In the genomic region with DNA sequence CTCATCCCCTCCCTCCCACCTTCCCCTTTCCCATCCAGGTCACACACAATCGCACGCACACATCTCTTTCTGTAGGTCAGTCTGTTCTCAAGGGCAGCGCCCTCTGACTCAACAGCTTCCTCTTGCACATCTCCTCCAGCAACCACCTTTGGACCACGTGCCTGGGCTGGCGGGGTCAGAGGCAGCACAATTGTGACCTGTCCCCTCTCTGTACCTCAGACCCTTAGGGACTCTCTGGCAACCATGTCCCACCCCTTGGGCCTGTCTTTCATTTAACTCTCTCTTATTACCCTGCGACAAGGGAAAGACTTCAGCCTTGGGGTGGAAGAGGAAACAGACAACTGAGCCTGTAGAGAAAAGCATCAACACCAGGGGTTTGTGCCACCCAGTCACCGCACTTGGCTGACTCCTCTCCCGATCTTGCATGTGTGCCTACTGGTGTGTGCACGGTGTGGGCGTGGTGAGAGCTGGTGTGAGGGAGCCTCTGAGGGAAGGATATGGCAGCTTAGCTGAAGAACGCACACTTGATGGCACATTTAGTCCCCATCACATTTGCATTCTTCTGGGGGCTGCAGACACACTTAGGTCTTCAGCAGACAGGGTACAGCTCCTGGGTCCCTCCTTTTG, we compare ENCODE assay signal across 15 mouse cellular contexts. TPM values are rescaled to one million over a fixed set of nuclear protein-coding genes. Genes with fewer than 3 reads are reported as not detected.
A peak's percentile ranks its signal among the peaks of the same experiment; 100 is the strongest.
DNase-seq lines count a peak whose midpoint lies in the region; ATAC-seq and TF ChIP-seq lines count a peak whose summit lies in the region.
"Had no signal": no experiment of that assay in that cellular context is flagged by ENCODE, and none has a peak within 500 bp of the region (broad histone marks: within the 10 kb centered on the region; RNA-seq: fewer than 3 reads in every experiment).

No protein-coding gene starts in this region.

- H3K79me2 ChIP-seq in MEL (ENCODE audit: control insufficient read depth, insufficient read depth, low read length, poor library complexity): peaks cover 51% of the 10 kb centered on the region

- H3K27ac ChIP-seq in MEL (ENCODE audit: control insufficient read depth, low read depth, low read length): peak overlapping the region; percentile 26
- peak overlapping the region; percentile 48 for H3K27ac ChIP-seq in liver, embryonic 13.5 days
- no peak overlapping the region for H3K27ac ChIP-seq in intestine, embryonic 15.5 days
- H3K27ac ChIP-seq: hindbrain, embryonic 14.5 days had no signal

- H3K9me3 ChIP-seq in MEL (replicated peaks; ENCODE audit: insufficient read depth, low read length): no peaks in the 10 kb centered on the region
- H3K9me3 ChIP-seq in liver, embryonic 13.5 days (replicated peaks): no peaks in the 10 kb centered on the region
- no peaks in the 10 kb centered on the region for H3K9me3 ChIP-seq in intestine, embryonic 15.5 days

- no peaks in the 10 kb centered on the region for H3K27me3 ChIP-seq in MEL (ENCODE audit: control insufficient read depth in 1 of 2, insufficient read depth in 2 of 2, low read length in 2 of 2)
- H3K27me3 ChIP-seq in liver, embryonic 13.5 days: no peaks in the 10 kb centered on the region
- no peaks in the 10 kb centered on the region for H3K27me3 ChIP-seq in intestine, embryonic 15.5 days (replicated peaks)

- TF ChIP-seq RAD21 in MEL (IDR thresholded peaks at IDR 0.05; ENCODE audit: low read depth, low read length): no peak

- peak; percentile 77 for DNase-seq in 416B (ENCODE audit: low read depth)
- DNase-seq in MEL (ENCODE audit: low read depth, low spot score): peak; percentile 63
- DNase-seq in liver, embryonic 13.5 days: no peak
- DNase-seq in spleen, adult 18-20 months: peak; percentile 58 to 65
- no peak for DNase-seq in urinary bladder, postnatal 25 days (ENCODE audit: low spot score)
- DNase-seq in left cerebral cortex, postnatal 14 days (ENCODE audit: low spot score in 2 of 2): no peak
- no peak for DNase-seq in cerebellum, adult 11 months
- DNase-seq: embryo, embryonic 11 days had no signal

- no peak for TF ChIP-seq EP300 in MEL (IDR thresholded peaks at IDR 0.05; ENCODE audit: low read depth in 1 of 2, low read length in 2 of 2)

- peak overlapping the region; percentile 66 for H3K4me2 ChIP-seq in liver, embryonic 13.5 days
- H3K4me2 ChIP-seq in intestine, embryonic 15.5 days (replicated peaks): no peak overlapping the region
- H3K4me2 ChIP-seq: hindbrain, embryonic 14.5 days had no signal

- ATAC-seq in liver, embryonic 13.5 days (ENCODE audit: low read depth): no peak
- no peak for ATAC-seq in intestine, embryonic 15.5 days
- ATAC-seq: forebrain, embryonic 16.5 days had no signal

- TF ChIP-seq CTCF in MEL (IDR thresholded peaks at IDR 0.05 in 2 of 3, conservative IDR thresholded peaks at IDR 0.05 in 1 of 3; ENCODE audit: control insufficient read depth in 1 of 3, insufficient read depth in 1 of 3, low read depth in 2 of 3, low read length in 3 of 3, poor library complexity in 1 of 3, severe bottlenecking in 1 of 3): no peak

- peak overlapping the region; percentile 73 for H3K9ac ChIP-seq in MEL (ENCODE audit: control insufficient read depth, low read depth, low read length, poor library complexity, severe bottlenecking)
- peak overlapping the region; percentile 64; the same call in 1 of the 2 replicates for H3K9ac ChIP-seq in liver, embryonic 13.5 days
- no peak overlapping the region for H3K9ac ChIP-seq in intestine, embryonic 15.5 days
- H3K9ac ChIP-seq: hindbrain, embryonic 14.5 days had no signal

- H3K4me3 ChIP-seq in MEL (ENCODE audit: control insufficient read depth in 1 of 2, insufficient read depth in 1 of 2, low read depth in 2 of 2, low read length in 2 of 2): peak overlapping the region; percentile 50 to 67
- H3K4me3 ChIP-seq in liver, embryonic 13.5 days (replicated peaks): peak overlapping the region; percentile 49
- H3K4me3 ChIP-seq in intestine, embryonic 15.5 days (replicated peaks): no peak overlapping the region
- H3K4me3 ChIP-seq: myocyte had no signal

- no peak; a peak in 1 of 4 replicates for TF ChIP-seq POLR2A in MEL (IDR thresholded peaks at IDR 0.05; ENCODE audit: control insufficient read depth in 1 of 2, insufficient read depth in 1 of 2, low read depth in 1 of 2, low read length in 2 of 2, poor library complexity in 1 of 2)

- H3K4me1 ChIP-seq in MEL (ENCODE audit: control insufficient read depth in 1 of 2, insufficient read depth in 2 of 2, low read length in 2 of 2): peaks cover 2 to 32% of the 10 kb centered on the region in 2 experiments; a peak in 3 of 4 replicates
- peaks cover 72% of the 10 kb centered on the region for H3K4me1 ChIP-seq in liver, embryonic 13.5 days (replicated peaks)
- no peaks in the 10 kb centered on the region for H3K4me1 ChIP-seq in intestine, embryonic 15.5 days (replicated peaks)

- H3K36me3 ChIP-seq in MEL (ENCODE audit: control insufficient read depth in 1 of 2, insufficient read depth in 2 of 2, low read length in 2 of 2): peaks cover 0 to 28% of the 10 kb centered on the region in 2 experiments; a peak in 3 of 4 replicates
- H3K36me3 ChIP-seq in liver, embryonic 13.5 days: peaks cover 14% of the 10 kb centered on the region; the same call in 1 of the 2 replicates
- no peaks in the 10 kb centered on the region for H3K36me3 ChIP-seq in intestine, embryonic 15.5 days

- intact Hi-C loops in left cerebral cortex, postnatal 14 days (cut with DNase I): loop anchor here (5.0 kb wide), 1 partner anchor 37 kb away; no protein-coding TSS in a partner anchor

- WGBS in liver, embryonic 13.5 days (ENCODE audit: insufficient replicate concordance): 46% methylated on average over 11 of the region's 11 CpGs
- 81% methylated on average over 11 of the region's 11 CpGs for WGBS in intestine, embryonic 15.5 days

TF ChIP-seq in MEL, 35 proteins besides CTCF, POLR2A, EP300 and RAD21 (continues in another document):
- TF ChIP-seq ZNF384 (IDR thresholded peaks at IDR 0.05; ENCODE audit: low read depth, low read length) (no peak), NRF1 (IDR thresholded peaks at IDR 0.05; ENCODE audit: insufficient read depth, low read depth, low read length, poor library complexity, severe bottlenecking) (no peak), HCFC1 (IDR thresholded peaks at IDR 0.05; ENCODE audit: low read depth, low read length) (no peak), KAT2A (conservative IDR thresholded peaks at IDR 0.05; ENCODE audit: low read depth, low read length) (0 out of 2 replicates have a peak, but pooled peaks have one; percentile 24), POLR2AphosphoS5 (IDR thresholded peaks at IDR 0.05; ENCODE audit: borderline replicate concordance, low read depth, low read length) (no peak), MYC (IDR thresholded peaks at IDR 0.05; ENCODE audit: low read depth, low read length) (no peak), MEF2A (IDR thresholded peaks at IDR 0.05; ENCODE audit: extremely low read depth, insufficient replicate concordance, low read depth, low read length, poor library complexity, severe bottlenecking) (no peak), MAZ (IDR thresholded peaks at IDR 0.05; ENCODE audit: low read depth, low read length) (no peak), USF2 (IDR thresholded peaks at IDR 0.05; ENCODE audit: borderline replicate concordance in 1 of 2, insufficient read depth in 1 of 2, low read depth in 1 of 2, low read length in 2 of 2) (no peak), ZKSCAN1 (IDR thresholded peaks at IDR 0.05; ENCODE audit: low read depth, low read length) (no peak), SMC3 (IDR thresholded peaks at IDR 0.05; ENCODE audit: low read depth, low read length) (no peak), TCF12 (IDR thresholded peaks at IDR 0.05; ENCODE audit: low read depth, low read length) (no peak), E2F4 (IDR thresholded peaks at IDR 0.05; ENCODE audit: borderline replicate concordance, low read depth, low read length) (no peak), SIN3A (IDR thresholded peaks at IDR 0.05; ENCODE audit: low read length) (peak; percentile 63), MYB (IDR thresholded peaks at IDR 0.05; ENCODE audit: low read depth, low read length) (no peak), MXI1 (IDR thresholded peaks at IDR 0.05; ENCODE audit: low read depth, low read length) (peak; percentile 81), CHD1 (IDR thresholded peaks at IDR 0.05; ENCODE audit: low read depth, low read length) (no peak), ZMIZ1 (IDR thresholded peaks at IDR 0.05; ENCODE audit: low read depth, low read length) (no peak)

RNA-seq across cellular contexts. Expression of a gene that starts 2.7 kb away (rescaled TPM):
- total RNA-seq in MEL (2012; rRNA removed): 169 and 182 TPM in 2 replicates
- 100 to 1,000 TPM; 135 to 184 TPM for polyA plus RNA-seq in MEL (2012; ENCODE audit: insufficient read depth in 1 of 2, insufficient read length in 2 of 2, low read depth in 1 of 2, low replicate concordance in 2 of 2, missing spikeins in 1 of 2)
- 8.2 and 8.7 TPM in 2 replicates for polyA plus RNA-seq in liver, embryonic 13.5 days (2015; fragmentation: Nextera tagmentation; extraction: Ambion mirVana)
- total RNA-seq in left cerebral cortex, postnatal 14 days (2021): under 1 TPM in 1 of 2 experiments, not detected in 1; 0.11 TPM
- 0.18 and 0.36 TPM in 2 replicates for polyA plus RNA-seq in intestine, embryonic 15.5 days (2015; fragmentation: Nextera tagmentation; extraction: Ambion mirVana)
- polyA plus RNA-seq: hindbrain, embryonic 14.5 days had no signal

RNA-seq across cellular contexts. Expression of a gene that starts 12.9 kb away (rescaled TPM):
- total RNA-seq in MEL (2012; rRNA removed): 2.5 and 2.7 TPM in 2 replicates
- 1 to 10 TPM in 1 of 2 experiments, not detected in 1; 3.7 TPM for polyA plus RNA-seq in MEL (2012; ENCODE audit: insufficient read depth in 1 of 2, insufficient read length in 2 of 2, low read depth in 1 of 2, low replicate concordance in 2 of 2, missing spikeins in 1 of 2)
- polyA plus RNA-seq in liver, embryonic 13.5 days (2015; fragmentation: Nextera tagmentation; extraction: Ambion mirVana): 44.4 and 49.1 TPM in 2 replicates
- total RNA-seq in left cerebral cortex, postnatal 14 days (2021): under 1 TPM in 1 of 2 experiments, not detected in 1; 0.25 TPM
- polyA plus RNA-seq in intestine, embryonic 15.5 days (2015; fragmentation: Nextera tagmentation; extraction: Ambion mirVana): 5.3 and 6.1 TPM in 2 replicates

RNA-seq across cellular contexts. Expression of a gene that starts 43.8 kb away (rescaled TPM):
- total RNA-seq in MEL (2012; rRNA removed): 51.1 and 54.9 TPM in 2 replicates
- polyA plus RNA-seq in MEL (2012; ENCODE audit: insufficient read depth in 1 of 2, insufficient read length in 2 of 2, low read depth in 1 of 2, low replicate concordance in 2 of 2, missing spikeins in 1 of 2): 100 to 1,000 TPM in 1 of 2 experiments, 10 to 100 TPM in 1; 79.4 to 101 TPM
- 7.0 and 7.3 TPM in 2 replicates for polyA plus RNA-seq in liver, embryonic 13.5 days (2015; fragmentation: Nextera tagmentation; extraction: Ambion mirVana)
- total RNA-seq in left cerebral cortex, postnatal 14 days (2021): 1 to 10 TPM; 1.3 to 1.6 TPM
- 4.4 TPM in 2 replicates for polyA plus RNA-seq in intestine, embryonic 15.5 days (2015; fragmentation: Nextera tagmentation; extraction: Ambion mirVana)

RNA-seq across cellular contexts. Expression of a gene that starts 47.8 kb away (rescaled TPM):
- total RNA-seq in MEL (2012; rRNA removed): 57.1 and 89.3 TPM in 2 replicates
- 10 to 100 TPM in 1 of 2 experiments, not detected in 1; 50.4 TPM for polyA plus RNA-seq in MEL (2012; ENCODE audit: insufficient read depth in 1 of 2, insufficient read length in 2 of 2, low read depth in 1 of 2, low replicate concordance in 2 of 2, missing spikeins in 1 of 2)
- polyA plus RNA-seq in liver, embryonic 13.5 days (2015; fragmentation: Nextera tagmentation; extraction: Ambion mirVana): not detected in 2 replicates
- not detected for total RNA-seq in left cerebral cortex, postnatal 14 days (2021)
- 7.6 and 28.5 TPM in 2 replicates for polyA plus RNA-seq in intestine, embryonic 15.5 days (2015; fragmentation: Nextera tagmentation; extraction: Ambion mirVana)
- total RNA-seq: ES-E14; layer of hippocampus, adult 8-10 months had no signal
- polyA plus RNA-seq: forebrain, embryonic 16.5 days; hindbrain, embryonic 14.5 days; limb, embryonic 14.5 days; myocyte had no signal

Comparison
In these comparisons a context has a peak if more than half of its experiments do, and no peak if none do; other contexts are left out.
1. DNase-seq: peak in 416B (single experiment), MEL (single experiment) and spleen, adult 18-20 months (2 of 2); none in liver, embryonic 13.5 days (single experiment), urinary bladder, postnatal 25 days (single experiment), left cerebral cortex, postnatal 14 days (0 of 2) and cerebellum, adult 11 months (single experiment).
2. RNA of a gene that starts 2.7 kb away (polyA plus RNA-seq): 135 to 184 TPM in MEL; 8.2 to 8.7 TPM in liver, embryonic 13.5 days and 0.18 to 0.36 TPM in intestine, embryonic 15.5 days; every median in the first group is over 10 times any median in the second.